Mouse (Mus musculus) intestine, embryonic 14.5 days (tissue): ENCODE results near the gene Prickle1. TPM values are rescaled to one million over a fixed set of nuclear protein-coding genes. Genes with fewer than 3 reads are reported as not detected.

Experiments used
- polyA plus RNA-seq: library from polyadenylated mRNA; unstranded; fragments of >200 nt; fragmentation: Nextera tagmentation; extraction: Ambion mirVana; gene quantifications from 2 replicates; pipeline ENCODE4 v1.2.1, GENCODE M21; 2014

Prickle1 gene
- polyA plus RNA-seq, 1 experiment from 2014 or later, result 31.0 TPM

Other genes starting within 250 kb of the Prickle1 start
- gene Zcrb1, start 197.6 kb downstream of the Prickle1 start, polyA plus RNA-seq, result 115 and 121 TPM in 2 replicates
- gene Pphln1, start 197.5 kb downstream of the Prickle1 start, polyA plus RNA-seq, result 28.4 and 33.0 TPM in 2 replicates